Mouse (Mus musculus) cerebellum, postnatal 14 days (tissue): Measurements from ENCODE around the gene Ubac1.

ENCODE experiments used
- DNase-seq, 2 experiments: peaks; one replicate each; pipeline ENCODE4 v3.0.0; 2021; ENCODE audit warnings: mixed read lengths in 2 of 2

Gene Ubac1

DNA sequence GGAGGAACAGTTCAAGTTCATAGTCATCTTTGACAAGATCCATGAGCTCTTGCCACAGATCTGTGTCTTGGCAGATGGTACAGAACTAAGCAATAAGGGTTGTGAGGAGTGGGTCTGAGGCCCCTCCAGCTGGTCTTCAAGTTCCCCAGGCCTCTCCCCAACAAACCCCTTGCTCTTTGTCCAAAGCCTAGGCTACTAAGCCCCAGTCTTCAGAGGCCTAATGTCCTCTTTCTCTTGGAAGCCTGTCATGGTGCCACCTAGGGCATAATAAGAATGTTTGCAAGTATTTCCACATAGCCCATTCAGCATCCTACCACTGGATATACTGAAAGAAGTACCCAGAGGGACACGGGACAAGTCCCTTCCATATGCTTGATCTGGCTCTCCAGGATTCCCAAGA lies 1.1 kb upstream of the Ubac1 start:
- no peak for DNase-seq

GRCm38 (mm10) chr2:26022258-26022565 lies 665 bp upstream of the Ubac1 start:
- no peak for DNase-seq

DNA sequence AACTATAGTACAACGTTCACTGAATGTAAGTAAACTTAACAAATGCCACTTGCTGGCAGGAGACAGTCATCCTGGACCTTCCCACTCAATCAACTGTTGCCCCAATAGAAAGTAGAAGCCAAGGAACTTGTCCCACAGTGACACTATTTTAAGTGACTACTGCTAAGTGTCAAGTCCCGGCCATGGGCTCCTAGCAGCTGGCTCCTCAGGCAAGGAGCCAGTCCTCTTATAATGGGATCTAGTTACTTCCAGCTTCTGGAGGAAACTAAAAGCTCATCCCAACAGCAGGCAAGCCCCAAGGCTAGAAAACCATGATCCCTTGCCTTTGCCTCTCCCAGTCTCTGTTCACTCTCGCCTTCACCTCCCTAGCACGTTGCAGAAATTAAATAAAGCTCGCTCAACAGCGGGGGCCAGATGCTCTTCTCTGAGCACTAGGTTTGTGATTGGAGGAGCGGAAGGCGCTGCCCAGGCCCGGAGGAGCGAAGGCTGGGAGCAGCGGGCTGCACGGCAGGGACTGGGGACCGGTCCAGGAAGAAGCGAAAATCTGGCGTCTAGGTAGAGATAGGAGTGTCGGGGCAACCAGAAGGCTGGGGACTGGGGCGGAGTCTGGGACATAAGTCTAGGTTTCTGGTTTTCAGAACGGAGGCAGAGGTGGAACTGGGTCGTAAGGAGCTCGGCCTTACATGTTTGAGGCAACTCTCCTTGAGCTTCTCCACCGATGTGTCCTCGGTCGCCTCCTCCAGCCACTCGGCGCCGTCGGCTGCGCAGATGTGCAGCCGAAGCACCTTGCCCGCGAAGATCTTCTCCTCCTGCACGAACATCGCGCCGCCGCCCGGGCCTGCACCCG lies 610 bp downstream of the Ubac1 start:
- peak; percentile 94 to 95 for DNase-seq

GRCm38 (mm10) chr2:26019923-26020322 lies 1.6 kb downstream of the Ubac1 start:
- no peak for DNase-seq

DNA sequence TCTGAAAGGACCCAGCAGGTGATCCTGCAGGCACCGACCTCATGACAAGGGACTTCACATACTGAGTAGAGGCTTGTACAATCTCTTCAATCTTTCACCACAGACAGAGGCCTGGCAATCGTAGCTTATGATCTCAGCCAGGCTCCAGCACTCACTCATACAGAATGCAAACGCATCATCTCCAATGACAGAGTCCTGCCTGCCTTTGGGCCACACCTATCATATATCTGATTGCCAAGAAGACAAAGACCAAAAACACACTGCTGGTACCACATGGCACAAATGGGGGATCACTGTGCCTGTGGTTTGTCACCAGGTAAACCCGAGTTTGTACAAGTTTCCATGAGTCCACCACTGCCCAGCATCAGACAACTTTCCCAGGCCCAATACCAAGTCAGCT lies 4.2 kb downstream of the Ubac1 start:
- DNase-seq: no peak

GRCm38 (mm10) chr2:26013674-26014073 lies 7.9 kb downstream of the Ubac1 start:
- DNase-seq: no peak

- DNase-seq: no peak
Measured at GRCm38 (mm10) chr2:26011420-26011819, 10.1 kb downstream of the Ubac1 start.

DNA sequence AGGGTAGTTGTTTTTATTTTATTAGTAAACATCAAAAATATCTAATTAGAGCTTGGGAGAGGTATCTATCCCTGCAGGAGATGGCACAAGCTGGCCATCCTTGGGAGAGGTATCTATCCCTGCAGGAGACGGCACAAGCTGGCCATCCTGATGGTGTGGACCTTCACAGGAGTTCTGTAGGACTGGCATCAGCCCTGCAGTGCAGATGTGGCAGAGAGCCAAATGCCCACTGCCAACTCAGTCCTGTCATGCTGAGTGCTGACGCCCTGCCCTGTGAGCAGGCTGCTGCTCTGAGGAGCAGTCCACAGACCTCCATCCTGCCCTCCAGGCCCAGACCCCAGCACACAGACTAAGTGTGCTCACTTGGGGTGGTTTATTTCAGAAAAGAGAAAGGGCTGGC lies 19.5 kb downstream of the Ubac1 start:
- peak; percentile 92 to 94 for DNase-seq

- DNase-seq: peak in 1 of 2 experiments; percentile 36
Measured at GRCm38 (mm10) chr2:26001136-26001535, 20.4 kb downstream of the Ubac1 start.

GRCm38 (mm10) chr2:25997716-25998115 lies 23.8 kb downstream of the Ubac1 start:
- DNase-seq: peak; percentile 36 to 62

- no peak for DNase-seq
Measured at GRCm38 (mm10) chr2:25994791-25995190, 26.8 kb downstream of the Ubac1 start.

DNA sequence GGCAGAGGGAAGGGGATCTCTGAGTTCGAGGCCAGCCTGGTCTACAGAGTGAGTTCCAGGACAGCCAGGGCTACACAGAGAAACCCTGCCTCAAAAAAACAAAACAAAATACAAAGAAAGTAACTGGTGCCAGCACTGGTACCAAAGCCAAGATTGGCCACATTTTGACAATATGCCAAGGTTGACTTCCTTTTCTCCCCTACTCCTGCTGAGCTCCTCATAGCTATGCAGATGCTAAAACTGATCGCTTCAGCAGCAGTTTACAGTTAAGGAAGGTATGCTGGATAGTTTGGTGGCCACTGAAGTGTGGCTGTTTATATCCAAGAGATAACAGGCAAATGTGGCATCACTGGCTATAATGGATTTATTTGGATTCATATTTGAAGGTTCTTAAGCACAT lies 29.3 kb downstream of the Ubac1 start:
- DNase-seq: peak; percentile 25 to 30

- no peak for DNase-seq
Measured at GRCm38 (mm10) chr2:25989651-25990050, 31.9 kb downstream of the Ubac1 start.

DNA sequence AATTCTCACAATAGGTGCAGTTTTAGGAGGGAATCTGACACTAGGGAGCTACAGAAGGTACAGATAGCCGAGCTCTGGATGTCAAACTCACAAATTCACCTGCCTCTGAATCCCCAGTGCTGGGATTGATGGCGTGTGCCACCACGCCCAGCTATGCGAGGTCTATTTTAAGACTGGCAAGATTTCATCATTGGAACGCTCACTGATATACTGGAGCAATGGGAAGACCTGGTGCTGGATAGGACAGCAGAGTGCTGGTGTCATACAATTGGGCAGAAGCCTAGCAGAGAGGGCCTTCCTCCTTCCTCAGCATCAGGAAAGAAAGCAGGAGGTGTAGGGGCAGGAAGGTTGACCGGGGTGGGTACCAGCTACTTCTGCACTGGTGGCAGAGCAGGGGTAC lies 33.7 kb downstream of the Ubac1 start:
- DNase-seq: no peak

GRCm38 (mm10) chr2:25986601-25987000 lies 34.9 kb downstream of the Ubac1 start:
- no peak for DNase-seq

DNA sequence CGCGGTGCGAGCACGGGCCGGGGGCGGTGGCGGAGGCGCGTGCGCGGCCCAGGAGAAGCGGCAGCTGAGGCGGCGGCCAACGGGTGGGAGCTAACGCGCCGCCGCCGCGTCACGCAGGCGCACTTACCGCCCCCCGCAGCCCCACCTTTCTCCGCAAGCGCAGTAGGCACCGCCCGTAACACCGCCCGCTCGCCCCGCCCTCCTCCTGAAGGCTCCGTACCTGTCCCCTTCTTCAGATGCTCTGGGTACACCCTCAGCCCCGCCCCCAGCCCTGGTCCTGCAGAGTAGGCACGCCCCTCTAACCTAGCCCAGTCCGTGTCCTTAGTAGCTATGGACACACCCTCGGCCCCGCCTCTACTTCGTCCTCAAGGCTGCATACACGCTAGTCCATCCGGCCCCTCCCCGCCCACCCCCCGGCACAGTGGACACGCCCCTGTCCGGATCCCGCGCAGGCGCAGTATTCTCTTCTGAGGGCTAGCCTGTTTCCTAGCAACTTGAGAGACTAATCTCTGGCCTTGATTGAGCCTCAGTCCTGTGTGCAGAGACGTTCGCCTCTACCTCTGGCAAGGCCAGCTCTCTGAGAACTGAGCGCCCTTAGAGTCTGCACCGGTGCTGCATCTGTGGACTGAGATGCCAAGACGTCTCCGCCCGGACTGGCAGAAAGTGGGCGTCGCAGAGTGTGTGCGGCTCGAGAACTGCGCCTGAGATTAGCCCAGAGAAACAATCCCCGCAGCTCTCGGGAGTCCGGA lies 38.2 kb downstream of the Ubac1 start, which contains the start of gene Camsap1:
Camsap1 (minus strand) TSS at position 124 of the 749 bp plus-strand sequence.
- DNase-seq: peak; percentile 100

- DNase-seq: peak; percentile 73 to 76
Measured at GRCm38 (mm10) chr2:25982426-25983091, 39.0 kb downstream of the Ubac1 start.

GRCm38 (mm10) chr2:25982052-25982425 lies 39.5 kb downstream of the Ubac1 start:
- peak; percentile 83 to 89 for DNase-seq

DNA sequence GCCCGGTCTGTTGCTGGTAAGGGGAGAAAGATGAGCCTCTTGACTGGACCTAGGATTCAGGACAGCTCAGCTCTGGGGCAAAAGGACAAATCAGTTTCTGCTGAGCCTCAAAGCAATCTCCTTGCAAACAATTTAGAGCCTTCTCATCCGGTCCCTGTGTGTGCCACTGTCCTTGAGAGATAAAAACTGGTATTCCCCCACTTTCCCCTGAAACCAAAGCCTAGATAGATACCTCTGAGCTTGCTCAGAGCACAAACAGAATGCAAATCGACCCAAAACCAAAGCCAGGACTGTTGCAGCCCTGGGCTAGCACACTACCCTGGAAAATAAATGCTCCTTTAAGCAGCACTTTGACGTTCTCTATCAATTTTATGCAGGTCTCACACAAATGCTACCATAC lies 42.5 kb downstream of the Ubac1 start:
- no peak for DNase-seq

GRCm38 (mm10) chr2:25977587-25978239 lies 43.8 kb downstream of the Ubac1 start:
- no peak for DNase-seq

DNA sequence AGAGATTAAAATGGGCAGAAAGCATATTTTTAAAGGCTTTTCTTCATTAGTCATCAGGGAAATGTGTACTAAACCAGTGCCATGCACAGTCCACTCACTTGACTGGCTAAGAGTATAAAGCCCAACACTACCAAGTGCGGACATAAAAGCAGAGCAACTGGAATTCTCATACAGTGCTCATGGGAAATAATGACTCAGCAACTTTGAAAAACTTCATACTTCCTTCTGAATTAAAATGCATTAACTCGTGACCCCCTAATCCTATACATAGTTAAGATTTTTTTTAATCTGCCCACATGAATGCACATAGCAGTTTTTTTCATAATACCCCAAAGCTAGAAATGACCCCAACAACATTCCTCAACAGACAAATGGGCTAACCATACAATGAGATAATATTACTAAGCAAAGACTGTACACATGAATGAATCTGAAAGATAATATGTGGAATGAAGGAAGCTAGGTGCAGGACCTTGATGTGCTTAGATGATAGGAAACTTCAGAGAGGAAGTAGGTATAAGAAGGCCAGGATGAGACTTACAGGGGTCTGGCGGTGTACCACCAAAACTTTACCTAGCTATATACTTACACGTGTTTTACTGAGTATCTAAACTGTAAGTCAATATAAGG lies 46.3 kb downstream of the Ubac1 start:
- no peak for DNase-seq

GRCm38 (mm10) chr2:25970426-25970825 lies 51.1 kb downstream of the Ubac1 start:
- DNase-seq: peak; percentile 85 to 87

DNA sequence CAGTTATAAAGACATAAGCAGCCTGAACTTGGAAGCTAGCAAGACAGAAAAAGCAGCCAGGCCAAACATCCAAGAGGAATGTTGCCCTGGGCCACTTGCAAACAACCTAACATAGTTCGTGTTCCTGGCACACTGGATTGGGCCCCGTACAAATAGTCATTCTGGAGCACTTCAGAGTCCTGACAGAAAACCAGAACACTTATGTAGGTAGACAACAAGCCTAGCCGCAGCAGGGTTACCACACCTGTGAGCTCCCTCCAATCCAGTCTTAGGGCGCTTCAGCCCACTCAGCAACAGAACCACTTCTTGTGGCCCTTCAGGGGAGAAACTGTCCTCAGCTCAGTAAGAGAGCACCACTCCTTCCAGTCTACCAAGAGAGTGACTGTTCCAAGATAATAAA lies 52.2 kb downstream of the Ubac1 start:
- no peak for DNase-seq
